Mouse (Mus musculus) gastrocnemius, adult 2 months (tissue): ENCODE measurements around the gene Krtap10-4. TPM values are rescaled to one million over a fixed set of nuclear protein-coding genes. Genes with fewer than 3 reads are reported as not detected.
"Not testable (repeated sequence)": the region's sequence is repeated elsewhere in the genome, so short reads cannot be mapped to it uniquely, and the experiment has no call there.

Experiments
- DNase-seq: peaks from one replicate; pipeline ENCODE4 v3.0.0; 2022
- H3K27ac ChIP-seq: fragments of 200-600 bp; 2 replicates; pipeline ENCODE4 v1.8.1; 2022; ENCODE audit warnings: mild to moderate bottlenecking
- H3K4me3 ChIP-seq: fragments of 200-600 bp; 2 replicates; pipeline ENCODE4 v1.8.1; 2022; ENCODE audit warnings: mild to moderate bottlenecking, moderate library complexity
- CTCF ChIP-seq: fragments of 200-600 bp; IDR thresholded peaks from 2 replicates; pipeline ENCODE4 v1.8.1; 2022; ENCODE audit warnings: antibody characterized with exemption, mild to moderate bottlenecking, moderate library complexity
- intact Hi-C: fragments of 180-260 bp; cut with DNase I; formaldehyde crosslinking; loops from one replicate; pipeline ENCODE4 v1.15.1; 2025
- total RNA-seq, 2 experiments: library from RNA; stranded (reverse); gene quantifications; 2 replicates each; pipeline ENCODE4 v1.2.3; 2021

The Krtap10-4 gene
- total RNA-seq, 2 experiments from 2014 or later: not detected

GRCm38 (mm10) chr10:77815514-77815913, 11.4 kb downstream of the Krtap10-4 start:
- no peak overlapping the region for H3K27ac ChIP-seq
- no peak for DNase-seq
- peak; percentile 55 for TF ChIP-seq CTCF
- intact Hi-C loops: no loop called here
- H3K4me3 ChIP-seq: no peak overlapping the region

DNA sequence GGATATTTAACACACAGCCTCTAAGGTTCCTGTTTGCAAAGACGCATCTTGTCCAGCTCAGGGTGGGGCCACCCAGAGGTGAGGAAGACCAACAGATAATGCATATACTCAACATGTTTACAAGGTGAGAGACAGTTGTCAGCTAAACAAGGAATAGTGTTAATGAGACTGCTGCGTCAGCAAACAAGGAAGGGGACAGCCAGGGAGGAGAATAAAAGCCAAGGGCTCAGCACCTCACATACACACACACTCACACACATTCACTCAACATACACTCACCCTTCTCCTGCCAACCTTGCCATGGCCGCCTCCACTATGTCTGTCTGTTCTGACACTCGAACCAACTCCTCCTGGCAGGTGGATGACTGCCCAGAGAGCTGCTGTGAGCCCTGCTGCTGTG, 12.5 kb downstream of the Krtap10-4 start, which contains the start of gene Gm2696:
Gene Gm2696 (plus strand): TSS at position 301 of the 400 bp plus-strand sequence.
- no peak for TF ChIP-seq CTCF

DNA sequence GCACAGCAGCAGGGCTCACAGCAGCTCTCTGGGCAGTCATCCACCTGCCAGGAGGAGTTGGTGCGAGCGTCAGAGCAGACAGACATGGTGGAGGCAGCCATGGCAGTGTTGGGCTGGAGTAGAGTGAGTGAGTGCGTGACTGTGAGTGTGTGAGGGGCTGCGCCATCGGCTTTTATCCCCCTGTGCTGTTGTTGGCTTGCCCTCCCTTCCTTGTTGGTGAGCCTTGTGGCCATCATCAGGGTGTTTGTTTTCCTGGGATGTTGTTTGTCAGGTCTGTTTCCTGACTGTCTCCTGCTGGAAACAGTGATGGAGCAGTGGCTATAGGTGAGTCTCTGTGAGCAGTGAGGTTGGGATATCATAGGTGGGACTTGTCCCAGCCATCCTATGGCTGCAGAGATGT, 15.2 kb downstream of the Krtap10-4 start, which contains the start of gene Gm9507:
Gene Gm9507 (minus strand): TSS at position 101 of the 400 bp plus-strand sequence.
- Histone ChIP-seq H3K4me3 (no peak within 1 kb of the TSS), H3K27ac (no peak within 1 kb of the TSS)
- no peak for TF ChIP-seq CTCF
- DNase-seq: no peak
- intact Hi-C loops: no loop called here

More for the DNA sequence above, 12.5 kb downstream of the Krtap10-4 start, which contains the start of gene Gm2696:
- DNase-seq: no peak
- Histone ChIP-seq H3K4me3 (no peak within 1 kb of the TSS), H3K27ac (no peak within 1 kb of the TSS)
- intact Hi-C loops: no loop called here

DNA sequence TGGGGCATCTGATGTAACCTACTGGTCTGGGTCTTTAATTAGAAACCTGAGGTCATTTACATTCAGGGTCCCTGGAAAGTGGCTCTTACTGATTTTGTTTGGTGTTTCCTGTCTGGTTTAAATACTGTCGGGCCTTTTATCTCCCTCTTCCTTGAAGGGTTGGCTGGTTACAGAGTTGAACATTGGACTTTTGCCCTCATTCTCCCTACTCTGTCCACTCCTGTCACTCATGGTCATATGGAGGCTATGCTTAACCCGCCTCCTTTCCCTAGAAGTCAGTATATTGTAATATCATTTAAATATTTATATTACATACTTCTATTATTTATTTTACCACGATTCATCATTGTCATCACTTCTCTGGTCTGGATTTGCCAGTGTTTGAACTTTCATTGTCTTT, 22.8 kb downstream of the Krtap10-4 start:
- intact Hi-C loops: no loop called here
- no peak for DNase-seq
- Histone ChIP-seq H3K27ac (no peak overlapping the region), H3K4me3 (no peak overlapping the region)
- TF ChIP-seq CTCF: no peak

DNA sequence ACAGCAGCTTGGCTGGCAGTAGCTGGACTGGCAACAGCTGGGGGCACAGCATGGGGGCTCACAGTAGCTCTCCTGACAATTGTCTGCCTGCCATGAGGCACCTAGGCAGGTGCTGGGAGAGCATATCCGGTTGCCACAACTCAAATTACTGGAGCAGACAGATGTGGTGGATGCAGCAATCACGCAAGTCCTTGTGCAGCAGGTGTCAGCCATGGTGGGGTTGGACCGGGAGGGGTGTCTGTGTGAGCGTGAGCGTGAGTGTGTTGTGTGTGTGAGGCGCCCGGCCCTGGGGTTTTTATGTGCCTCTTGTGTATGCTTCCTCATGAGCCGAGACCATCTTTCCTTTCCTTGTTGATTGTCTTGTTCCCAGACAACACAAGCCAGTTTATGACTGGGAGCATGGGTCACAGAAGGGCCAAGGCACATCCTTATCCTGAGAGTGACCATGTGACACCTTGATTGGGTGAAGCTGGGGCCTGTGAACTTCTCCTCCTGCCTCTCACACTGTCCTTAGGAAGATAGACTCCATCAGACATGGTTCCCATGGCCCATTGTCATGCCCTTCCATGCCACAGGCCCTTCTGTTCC, 27.9 kb downstream of the Krtap10-4 start, which contains the start of gene Gm19668:
Gene Gm19668 (minus strand): TSS at position 213 of the 588 bp plus-strand sequence.
- no peak for DNase-seq
- no peak within 1 kb of the TSS for H3K27ac ChIP-seq
- intact Hi-C loops: no loop called here
- no peak within 1 kb of the TSS for H3K4me3 ChIP-seq
- TF ChIP-seq CTCF: no peak

DNA sequence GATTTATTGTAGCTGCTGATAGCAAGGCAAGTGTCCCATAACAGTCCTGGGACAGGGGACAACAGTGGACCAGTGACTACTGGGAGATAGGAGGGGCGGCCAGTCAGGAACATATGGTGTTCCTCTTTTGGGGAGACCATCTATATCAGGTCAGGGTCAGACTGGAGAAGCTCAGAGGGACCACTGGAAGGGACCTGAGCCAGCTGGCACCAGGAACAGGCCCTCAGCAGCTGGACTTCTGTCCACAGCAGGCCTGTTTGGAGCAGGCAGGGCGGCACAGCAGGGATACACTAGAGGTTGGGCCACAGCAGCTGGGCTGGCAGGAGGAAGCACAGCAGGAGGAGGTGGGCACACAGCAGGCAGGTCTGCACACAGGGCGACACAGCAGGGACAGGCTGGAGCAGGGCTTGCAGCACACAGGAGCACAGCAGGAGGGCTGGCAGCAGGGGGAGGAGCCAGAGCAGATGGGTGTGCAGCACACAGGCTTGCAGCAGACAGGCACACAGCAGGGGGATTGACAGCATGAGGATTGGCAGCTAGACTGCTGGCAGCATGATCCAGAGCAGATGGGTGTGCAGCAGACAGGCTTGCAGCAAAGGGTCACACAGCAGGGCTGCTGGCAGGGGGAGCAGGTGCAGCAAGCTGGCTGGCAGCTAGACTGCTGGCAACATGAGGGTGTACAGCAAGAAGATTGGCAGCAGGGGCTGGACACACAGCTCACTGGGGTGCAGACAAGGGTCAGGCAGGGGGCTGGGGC, 28.6 kb downstream of the Krtap10-4 start:
- H3K4me3 ChIP-seq, intact Hi-C loops, DNase-seq, H3K27ac ChIP-seq: not testable (repeated sequence)

- Histone ChIP-seq H3K27ac (no peak overlapping the region), H3K4me3 (no peak overlapping the region)
- intact Hi-C loops: no loop called here
- no peak for TF ChIP-seq CTCF
- no peak for DNase-seq
These were observed 29.2 kb downstream of the Krtap10-4 start for GRCm38 (mm10) chr10:77797677-77798076.

DNA sequence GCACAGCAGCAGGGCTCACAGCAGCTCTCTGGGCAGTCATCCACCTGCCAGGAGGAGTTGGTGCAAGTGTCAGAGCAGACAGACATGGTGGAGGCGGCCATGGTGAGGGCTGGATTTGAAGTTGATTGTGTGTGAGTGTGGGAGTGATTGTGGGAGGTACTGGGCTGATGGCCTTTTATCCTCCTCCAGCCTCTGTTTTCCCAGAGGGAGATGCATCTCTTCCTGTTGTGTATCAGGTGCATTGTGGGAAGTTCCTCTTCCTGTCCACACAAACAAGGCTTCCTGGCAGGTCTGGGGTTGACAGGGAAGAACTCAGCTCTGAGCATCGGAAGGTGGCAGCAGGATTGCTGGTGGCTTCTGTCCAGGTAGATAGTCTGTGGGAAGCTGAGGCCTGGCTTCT, 31.9 kb downstream of the Krtap10-4 start, which contains the start of gene Gm9639:
Gene Gm9639 (minus strand): TSS at position 101 of the 400 bp plus-strand sequence.
- no peak for TF ChIP-seq CTCF
- no peak within 1 kb of the TSS for H3K4me3 ChIP-seq
- DNase-seq: no peak
- intact Hi-C loops: no loop called here
- no peak within 1 kb of the TSS for H3K27ac ChIP-seq

GRCm38 (mm10) chr10:77788621-77789020, 38.3 kb downstream of the Krtap10-4 start:
- intact Hi-C loops: no loop called here
- no peak for DNase-seq
- H3K27ac ChIP-seq: no peak overlapping the region
- TF ChIP-seq CTCF: no peak
- H3K4me3 ChIP-seq: no peak overlapping the region

DNA sequence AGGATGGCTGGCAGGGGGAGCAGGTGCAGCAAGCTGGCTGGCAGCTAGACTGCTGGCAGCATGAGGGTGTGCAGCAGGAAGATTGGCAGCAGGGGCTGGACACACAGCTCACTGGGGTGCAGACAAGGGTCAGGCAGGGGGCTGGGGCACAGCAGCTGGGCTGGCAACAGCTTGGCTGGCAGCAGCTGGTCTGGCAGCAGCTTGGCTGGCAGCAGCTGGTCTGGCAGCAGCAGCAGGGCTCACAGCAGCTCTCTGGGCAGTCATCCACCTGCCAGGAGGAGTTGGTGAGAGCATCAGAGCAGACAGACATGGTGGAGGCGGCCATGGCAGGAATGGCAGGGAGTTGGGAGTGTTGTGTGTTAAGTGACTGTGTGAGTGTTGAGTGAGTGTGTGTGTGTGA, 39.0 kb downstream of the Krtap10-4 start, which contains the start of gene Gm7137:
Gene Gm7137 (minus strand): TSS at position 325 of the 400 bp plus-strand sequence.
- H3K27ac ChIP-seq, H3K4me3 ChIP-seq, DNase-seq, intact Hi-C loops: not testable (repeated sequence)

- H3K27ac ChIP-seq, DNase-seq, intact Hi-C loops, H3K4me3 ChIP-seq: not testable (repeated sequence)
These were observed 43.5 kb downstream of the Krtap10-4 start for GRCm38 (mm10) chr10:77783396-77783795.

DNA sequence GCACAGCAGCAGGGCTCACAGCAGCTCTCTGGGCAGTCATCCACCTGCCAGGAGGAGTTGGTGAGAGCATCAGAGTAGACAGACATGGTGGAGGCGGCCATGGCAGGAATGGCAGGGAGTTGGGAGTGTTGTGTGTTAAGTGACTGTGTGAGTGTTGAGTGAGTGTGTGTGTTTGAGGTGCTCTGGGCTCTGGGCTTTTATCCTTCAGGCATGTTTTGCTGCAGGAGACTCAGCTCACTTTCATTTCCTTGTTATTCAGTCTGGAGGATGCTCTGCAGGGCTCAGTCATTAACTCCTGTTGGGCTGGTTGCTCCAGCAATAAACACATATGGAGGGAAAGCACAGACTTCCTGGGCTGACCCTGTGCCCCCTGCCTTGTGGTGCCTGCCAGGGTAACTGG, 44.5 kb downstream of the Krtap10-4 start, which contains the start of gene Gm3250:
Gene Gm3250 (minus strand): TSS at position 101 of the 400 bp plus-strand sequence.
- H3K27ac ChIP-seq, intact Hi-C loops, H3K4me3 ChIP-seq, DNase-seq: not testable (repeated sequence)

- H3K27ac ChIP-seq, intact Hi-C loops, DNase-seq: not testable (repeated sequence)
These were observed 50.1 kb downstream of the Krtap10-4 start, which contains the start of gene Gm7138 for GRCm38 (mm10) chr10:77776844-77777243. Gene Gm7138 (minus strand): TSS chr10:77776944.

More at GRCm38 (mm10) chr10:77776844-77777243, 50.1 kb downstream of the Krtap10-4 start, which contains the start of gene Gm7138:
- not testable (repeated sequence) for H3K4me3 ChIP-seq

Other genes with a start within 250 kb of the Krtap10-4 start
- gene Pttg1ip, start 245.4 kb downstream of the Krtap10-4 start, total RNA-seq: 10 to 100 TPM; 30.5 to 36.5 TPM
- gene Sumo3, start 221.0 kb downstream of the Krtap10-4 start, total RNA-seq: 10 to 100 TPM; 43.5 to 44.5 TPM
- 1 to 10 TPM; 8.4 to 8.6 TPM for gene Gm49325, start 220.9 kb downstream of the Krtap10-4 start, total RNA-seq
- gene Ube2g2, start 204.8 kb downstream of the Krtap10-4 start, total RNA-seq: 10 to 100 TPM; 95.4 to 100.0 TPM
- gene Tspear, start 140.5 kb downstream of the Krtap10-4 start, total RNA-seq: not detected
- not detected for gene Gm19402, start 136.3 kb downstream of the Krtap10-4 start, total RNA-seq
- not detected for gene Gm9508, start 129.9 kb downstream of the Krtap10-4 start, total RNA-seq
- not detected for gene Gm10272, start 120.5 kb downstream of the Krtap10-4 start, total RNA-seq
- not detected for gene Gm10024, start 115.6 kb downstream of the Krtap10-4 start, total RNA-seq
- gene Gm10142, start 111.3 kb downstream of the Krtap10-4 start, total RNA-seq: not detected
- gene Krtap12-1, start 106.5 kb downstream of the Krtap10-4 start, total RNA-seq: not detected
- not detected for gene Gm10100, start 100.6 kb downstream of the Krtap10-4 start, total RNA-seq
- not detected for gene Gm18596, start 84.5 kb downstream of the Krtap10-4 start, total RNA-seq
- gene Gm9736, start 75.7 kb downstream of the Krtap10-4 start, total RNA-seq: not detected
- gene Gm3233, start 67.4 kb downstream of the Krtap10-4 start, total RNA-seq: not detected
- not detected for gene Gm3238, start 55.8 kb downstream of the Krtap10-4 start, total RNA-seq
- not detected for gene Gm7138, start 50.2 kb downstream of the Krtap10-4 start, total RNA-seq
- gene Gm3250, start 44.6 kb downstream of the Krtap10-4 start, total RNA-seq: not detected
- gene Gm7137, start 38.9 kb downstream of the Krtap10-4 start, total RNA-seq: not detected
- gene Gm9639, start 32.0 kb downstream of the Krtap10-4 start, total RNA-seq: not detected
- not detected for gene Gm19668, start 28.0 kb downstream of the Krtap10-4 start, total RNA-seq
- not detected for gene Gm9507, start 15.3 kb downstream of the Krtap10-4 start, total RNA-seq
- not detected for gene Gm2696, start 12.4 kb downstream of the Krtap10-4 start, total RNA-seq
- gene Krtap10-10, start 8.9 kb upstream of the Krtap10-4 start, total RNA-seq: not detected
- not detected for gene Gm36176, start 19.7 kb upstream of the Krtap10-4 start, total RNA-seq
- not detected for gene Gm10318, start 25.8 kb upstream of the Krtap10-4 start, total RNA-seq
- gene Gm3285, start 34.9 kb upstream of the Krtap10-4 start, total RNA-seq: not detected
- under 1 TPM; 0.13 to 0.14 TPM for gene Lrrc3, start 75.4 kb upstream of the Krtap10-4 start, total RNA-seq
- gene Trpm2, start 143.5 kb upstream of the Krtap10-4 start, total RNA-seq: under 1 TPM in 1 of 2 experiments, not detected in 1; 0.33 TPM
- gene 1810043G02Rik, start 151.4 kb upstream of the Krtap10-4 start, total RNA-seq: 1 to 10 TPM; 3.8 to 4.3 TPM
- 1 to 10 TPM; 6.0 to 6.5 TPM for gene Pfkl, start 183.0 kb upstream of the Krtap10-4 start, total RNA-seq
- not detected for gene Dnmt3l, start 214.9 kb upstream of the Krtap10-4 start, total RNA-seq
- gene Aire, start 216.5 kb upstream of the Krtap10-4 start, total RNA-seq: not detected
- 1 to 10 TPM; 1.3 to 1.8 TPM for gene Icosl, start 242.2 kb upstream of the Krtap10-4 start, total RNA-seq